Mouse (Mus musculus) layer of hippocampus, adult 9-10 months (tissue): ENCODE data around the gene Reps2.
A peak's percentile ranks its signal among the peaks of the same experiment; 100 is the strongest.

Experiments used
- DNase-seq: peaks from one replicate; pipeline ENCODE4 v3.0.0; 2022; ENCODE audit warnings: low spot score

The Reps2 gene

DNA sequence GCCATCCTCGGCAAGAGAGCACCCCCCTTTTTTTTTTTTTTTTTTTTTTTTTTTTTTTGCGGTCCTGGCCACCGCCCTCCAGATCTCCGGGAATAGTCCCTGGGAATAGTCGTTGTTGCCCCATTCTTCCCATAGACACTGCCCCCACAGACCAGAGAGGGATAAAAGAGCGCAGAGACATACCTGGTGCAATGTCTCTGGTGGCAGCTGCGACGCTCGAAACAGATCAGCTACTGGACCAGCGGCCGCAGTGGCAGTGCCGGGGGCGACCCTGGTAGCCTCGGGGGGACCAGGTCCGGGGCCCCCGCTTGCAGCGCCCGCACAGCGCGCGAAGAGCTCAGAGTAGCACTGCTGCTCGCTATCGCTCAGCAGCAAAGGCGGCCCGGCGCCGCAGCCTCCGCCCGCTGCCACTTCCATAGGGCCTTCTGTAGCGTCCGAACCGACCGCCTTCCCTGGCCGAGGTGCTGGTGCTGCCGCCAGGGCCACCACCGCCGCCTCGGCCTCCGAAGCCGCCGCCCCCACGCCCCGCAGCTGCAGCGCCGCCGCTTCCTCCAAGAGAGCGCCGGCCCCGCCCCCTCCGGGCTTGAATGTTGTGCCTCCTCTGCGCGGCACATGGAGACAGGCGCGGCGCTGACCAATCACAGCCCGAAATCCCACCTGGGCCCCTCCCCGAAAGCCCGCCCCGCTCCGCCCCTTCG is at the start of gene Reps2:
TSS of gene Reps2 (minus strand) at position 559 of the 698 bp plus-strand sequence.
- peak; percentile 16 for DNase-seq

GRCm38 (mm10) chrX:162691272-162691671 is 47.8 kb upstream of the Reps2 start:
- no peak for DNase-seq

DNA sequence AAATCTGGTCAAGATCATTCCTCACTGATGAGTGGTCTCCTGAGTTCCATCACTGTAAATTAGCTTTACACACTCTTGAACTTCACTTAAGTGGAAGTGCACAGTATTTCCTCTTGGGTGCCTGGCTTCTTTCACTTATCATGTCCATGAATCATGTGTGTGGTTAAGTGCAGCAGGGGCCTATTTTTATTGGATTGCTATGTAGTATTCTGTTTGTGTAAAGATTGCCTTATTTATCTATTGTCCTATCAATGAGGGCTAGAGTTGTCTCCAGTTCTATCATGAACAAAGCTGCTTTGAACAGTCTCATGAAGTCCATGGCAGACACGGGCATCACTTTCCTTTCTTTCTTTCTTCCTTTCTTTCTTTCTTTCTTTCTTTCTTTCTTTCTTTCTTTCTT is 41.9 kb upstream of the Reps2 start:
- no peak for DNase-seq

DNA sequence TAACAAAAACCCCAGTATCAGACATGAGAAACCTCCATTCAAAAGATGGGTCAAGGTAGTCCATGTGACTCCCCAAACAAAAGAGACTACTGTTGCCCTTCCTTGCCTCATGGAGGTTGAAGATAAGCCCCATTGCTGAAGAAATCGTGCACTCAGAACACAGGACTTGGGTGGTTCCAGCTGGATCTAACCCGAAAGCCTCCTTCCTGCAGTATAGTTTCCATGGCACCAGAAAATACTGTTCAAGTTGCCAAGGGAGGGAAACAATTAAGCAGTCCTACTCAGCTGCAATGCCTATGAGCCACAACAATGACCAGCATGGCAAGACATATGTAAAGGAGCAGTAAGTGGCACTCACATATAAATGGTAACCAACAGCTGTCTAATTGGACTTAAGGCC is 36.1 kb upstream of the Reps2 start:
- DNase-seq: no peak

DNA sequence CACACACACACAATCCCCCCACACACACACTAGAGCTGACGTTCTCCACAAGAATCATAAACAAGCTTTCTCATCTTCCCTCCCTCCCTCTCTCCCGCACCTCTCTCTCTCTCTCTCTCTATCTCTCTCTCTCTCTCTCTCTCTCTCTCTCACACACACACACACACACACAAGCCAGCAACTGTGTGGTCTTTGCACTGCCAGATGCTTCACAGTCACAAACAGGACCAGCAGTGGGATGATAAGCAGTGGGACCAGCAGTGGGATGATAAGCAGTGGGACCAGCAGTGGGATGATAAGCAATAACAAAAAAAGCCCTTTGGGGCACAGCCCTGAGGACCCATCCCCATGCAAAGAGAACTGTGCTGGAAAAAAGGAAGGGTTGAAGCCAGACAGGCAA is 35.4 kb upstream of the Reps2 start:
- no peak for DNase-seq

DNA sequence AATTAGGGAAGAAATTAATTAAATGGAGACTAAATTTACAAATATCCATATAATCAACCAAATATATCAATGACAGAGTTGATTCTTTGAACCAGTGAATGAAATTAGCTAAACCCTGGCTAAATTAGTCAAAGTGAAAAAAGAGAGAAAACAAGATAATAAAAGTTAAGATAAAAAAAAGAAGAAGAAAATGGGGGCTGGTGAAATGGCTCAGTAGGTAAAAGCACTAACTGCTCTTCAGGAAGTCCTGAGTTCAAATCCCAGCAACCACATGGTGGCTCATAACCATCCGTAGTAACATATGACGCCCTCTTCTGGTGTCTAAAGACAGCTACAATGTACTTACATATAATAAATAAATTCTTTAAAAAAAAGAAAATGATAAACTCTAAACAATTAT is 22.7 kb upstream of the Reps2 start:
- no peak for DNase-seq

DNA sequence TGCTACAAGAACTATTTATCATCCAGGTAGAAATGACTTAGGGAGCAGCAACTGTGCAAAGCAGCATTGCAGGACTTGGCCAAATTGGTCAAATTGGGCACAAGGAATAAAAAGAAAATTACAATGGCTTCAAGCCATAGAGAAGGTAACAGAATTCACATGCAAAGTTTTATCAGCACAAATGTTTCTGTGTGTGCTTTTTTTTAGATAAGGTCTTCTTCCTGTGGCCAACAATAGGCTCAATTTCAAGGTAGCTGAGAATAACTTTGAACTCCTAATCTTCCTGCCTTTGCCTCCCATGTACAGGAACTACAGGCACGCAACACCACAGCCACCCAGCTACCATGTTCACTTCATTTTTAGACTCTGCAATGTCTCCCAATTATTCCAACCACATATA is 16.7 kb upstream of the Reps2 start:
- DNase-seq: no peak

DNA sequence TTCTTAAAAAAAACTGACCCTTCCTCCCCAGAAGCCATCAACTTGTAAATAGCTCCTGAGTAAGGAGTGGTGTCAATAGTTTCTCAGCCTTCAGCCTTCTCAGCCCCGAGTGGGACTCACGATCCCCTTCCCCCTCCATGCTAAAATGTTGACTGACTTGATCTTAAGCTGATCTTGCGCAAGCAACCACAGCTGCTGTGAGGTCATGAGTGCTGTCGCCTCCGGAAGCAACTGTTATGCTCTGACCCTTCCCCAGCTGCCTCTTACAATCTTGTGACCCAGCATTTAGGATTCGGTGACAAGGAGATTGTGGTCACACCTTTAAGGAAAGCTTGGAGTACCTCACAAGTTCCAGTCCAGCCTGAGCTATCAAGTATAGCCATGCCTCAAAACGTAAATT is 10.1 kb upstream of the Reps2 start:
- DNase-seq: no peak

DNA sequence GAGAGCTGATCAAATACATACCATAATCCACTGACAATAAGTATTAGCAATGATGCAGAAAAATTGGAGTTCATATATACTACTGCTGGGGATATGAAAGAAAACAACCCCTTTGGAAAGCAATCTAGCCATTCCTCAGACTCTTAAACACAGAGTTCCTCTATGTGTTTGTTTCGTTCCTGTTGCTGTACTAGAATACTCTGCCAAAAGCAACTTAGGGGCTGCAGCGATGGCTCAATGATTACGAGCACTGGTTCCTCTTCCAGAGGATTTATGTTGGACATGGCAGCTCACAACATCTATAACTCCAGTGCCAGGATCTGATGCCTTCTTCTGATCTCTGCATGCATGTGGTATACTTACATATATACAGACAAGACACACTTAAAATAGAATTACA is 9.0 kb upstream of the Reps2 start:
- no peak for DNase-seq

DNA sequence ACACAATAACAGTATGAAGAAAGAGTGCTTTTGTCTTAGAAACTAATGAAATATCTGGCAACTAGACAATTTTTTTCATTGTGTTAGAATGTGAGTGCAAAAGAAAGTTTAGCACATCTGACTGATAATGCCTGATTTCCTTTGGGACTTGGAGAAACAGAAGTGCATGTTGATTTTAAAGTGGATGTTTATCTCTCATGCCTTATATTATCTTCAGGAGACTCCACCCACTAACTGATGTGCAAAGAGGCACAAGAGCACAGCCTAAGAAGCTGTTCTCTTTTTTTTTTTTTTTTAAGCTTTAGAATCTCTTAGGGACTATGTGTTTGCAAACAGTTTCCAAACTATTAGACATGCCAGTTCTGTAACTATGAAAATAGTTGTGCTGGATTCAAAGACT is 7.7 kb upstream of the Reps2 start:
- no peak for DNase-seq

GRCm38 (mm10) chrX:162643789-162644092 is 292 bp upstream of the Reps2 start:
- no peak for DNase-seq

- no peak for DNase-seq
Measured at GRCm38 (mm10) chrX:162642402-162643090, 903 bp downstream of the Reps2 start.

- no peak for DNase-seq
Measured at GRCm38 (mm10) chrX:162641764-162642163, 1.7 kb downstream of the Reps2 start.

GRCm38 (mm10) chrX:162635159-162635558 is 8.3 kb downstream of the Reps2 start:
- DNase-seq: no peak

DNA sequence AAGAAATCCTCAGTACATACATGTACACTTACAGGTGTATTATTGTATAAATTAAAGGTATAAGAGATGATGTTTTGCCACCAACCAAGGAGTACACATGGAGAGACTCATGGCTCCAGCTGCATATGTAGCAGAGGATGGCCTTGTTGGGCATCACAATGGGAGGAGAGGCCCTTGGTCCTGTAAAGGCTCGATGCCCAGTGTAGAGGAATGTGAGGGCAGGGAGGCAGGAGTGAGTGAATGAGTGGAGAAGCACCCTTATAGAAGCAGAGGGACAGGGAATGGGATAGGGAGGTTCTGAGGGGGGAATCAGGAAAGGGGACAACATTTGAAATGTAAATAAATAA is 21.4 kb downstream of the Reps2 start:
- no peak for DNase-seq

DNA sequence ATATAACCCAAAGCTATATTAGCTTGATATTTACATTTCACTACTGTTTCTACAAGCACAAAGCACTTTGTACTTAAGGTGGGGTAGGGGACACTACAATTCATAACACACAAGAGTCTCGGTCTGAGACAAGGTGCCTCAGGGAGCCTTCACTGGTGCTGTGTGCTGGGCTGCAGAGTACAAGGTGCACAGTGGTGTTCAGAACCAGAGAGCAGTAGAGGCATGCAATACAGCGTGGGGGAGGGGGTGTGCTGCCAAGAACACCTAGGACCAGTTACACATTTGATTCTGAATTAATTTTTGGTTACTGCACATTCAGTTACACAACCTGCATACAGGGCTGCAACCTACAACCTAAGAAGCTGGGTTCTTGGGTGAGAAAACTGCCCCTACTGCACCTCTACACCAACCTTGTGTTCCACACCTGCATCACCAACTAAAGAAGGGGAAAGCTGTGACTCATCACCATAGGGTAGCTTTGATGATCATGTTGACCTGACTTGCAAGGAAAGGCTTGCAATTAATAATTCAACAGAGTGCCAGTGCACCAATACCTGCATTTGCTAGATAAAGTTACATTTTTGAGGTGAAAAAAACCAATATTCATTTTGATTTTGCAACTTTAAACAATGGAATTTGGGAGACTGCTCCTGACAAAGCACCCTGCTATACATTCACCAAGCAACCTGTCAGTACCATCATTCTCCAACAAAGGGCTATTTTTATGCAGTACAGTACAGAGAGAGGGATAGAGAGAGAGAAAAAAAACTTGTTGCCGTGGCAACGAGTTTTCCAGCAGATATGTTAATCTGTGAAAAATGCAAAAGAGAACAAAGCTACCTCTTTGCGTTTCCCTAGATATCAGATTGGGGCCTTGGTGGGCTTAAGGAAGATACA is 22.0 kb downstream of the Reps2 start:
- DNase-seq: no peak

DNA sequence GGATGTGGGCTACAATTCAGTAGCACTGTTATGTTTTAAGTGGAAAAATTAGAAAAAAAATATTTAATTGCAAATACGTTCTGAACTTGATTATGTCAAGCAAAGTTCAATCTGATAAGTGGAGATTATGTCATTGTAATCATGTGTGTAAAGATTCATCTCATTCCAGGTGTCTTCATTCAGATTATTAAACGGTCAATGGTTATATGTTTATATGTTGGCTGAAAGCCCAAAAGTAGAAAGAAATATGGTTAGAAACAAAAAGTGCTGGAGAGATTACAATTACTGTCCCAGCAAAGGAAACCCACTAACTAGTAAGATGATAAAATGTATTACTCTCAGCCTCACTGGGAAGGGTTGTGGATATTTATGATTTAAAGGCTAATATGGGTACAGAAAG is 23.7 kb downstream of the Reps2 start:
- DNase-seq: no peak

DNA sequence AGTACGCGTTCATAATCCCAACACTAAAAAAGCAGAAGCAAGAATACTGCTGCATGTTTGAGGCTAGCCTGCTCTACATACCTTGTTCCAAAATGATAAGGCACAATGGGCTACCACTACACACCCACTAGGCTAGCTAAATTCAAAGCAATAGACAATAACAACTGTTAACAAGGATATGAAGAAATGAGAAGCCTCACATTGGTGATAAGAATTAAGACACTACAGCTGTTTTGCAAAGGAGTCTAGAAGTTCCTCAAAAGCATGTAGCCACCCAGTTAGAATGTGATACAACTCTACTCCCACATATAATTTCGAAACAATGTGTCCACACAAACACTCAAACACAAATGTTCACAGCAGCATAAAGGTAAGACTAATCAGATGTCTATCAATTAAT is 24.9 kb downstream of the Reps2 start:
- DNase-seq: no peak

DNA sequence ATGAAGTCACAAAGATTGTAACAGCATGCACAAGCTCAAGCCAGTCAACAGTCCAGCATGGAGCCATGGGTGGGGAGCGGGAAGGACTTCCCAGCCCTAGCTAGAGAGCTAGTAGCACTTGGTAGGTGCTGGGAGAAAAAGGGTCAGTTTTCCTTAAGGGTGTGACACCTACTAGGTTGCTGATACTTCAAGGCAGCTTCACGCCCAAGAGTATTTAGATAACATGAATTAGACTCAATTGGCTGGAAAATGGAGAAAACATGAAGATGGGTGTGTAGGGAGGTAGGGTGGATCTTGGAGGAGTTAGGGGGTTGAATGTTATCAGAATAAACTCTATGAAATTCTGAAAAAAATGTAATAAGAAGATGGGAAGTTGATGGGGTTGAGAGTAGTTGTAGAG is 37.3 kb downstream of the Reps2 start:
- DNase-seq: no peak

- DNase-seq: no peak
Measured at GRCm38 (mm10) chrX:162599666-162600065, 43.8 kb downstream of the Reps2 start.

DNA sequence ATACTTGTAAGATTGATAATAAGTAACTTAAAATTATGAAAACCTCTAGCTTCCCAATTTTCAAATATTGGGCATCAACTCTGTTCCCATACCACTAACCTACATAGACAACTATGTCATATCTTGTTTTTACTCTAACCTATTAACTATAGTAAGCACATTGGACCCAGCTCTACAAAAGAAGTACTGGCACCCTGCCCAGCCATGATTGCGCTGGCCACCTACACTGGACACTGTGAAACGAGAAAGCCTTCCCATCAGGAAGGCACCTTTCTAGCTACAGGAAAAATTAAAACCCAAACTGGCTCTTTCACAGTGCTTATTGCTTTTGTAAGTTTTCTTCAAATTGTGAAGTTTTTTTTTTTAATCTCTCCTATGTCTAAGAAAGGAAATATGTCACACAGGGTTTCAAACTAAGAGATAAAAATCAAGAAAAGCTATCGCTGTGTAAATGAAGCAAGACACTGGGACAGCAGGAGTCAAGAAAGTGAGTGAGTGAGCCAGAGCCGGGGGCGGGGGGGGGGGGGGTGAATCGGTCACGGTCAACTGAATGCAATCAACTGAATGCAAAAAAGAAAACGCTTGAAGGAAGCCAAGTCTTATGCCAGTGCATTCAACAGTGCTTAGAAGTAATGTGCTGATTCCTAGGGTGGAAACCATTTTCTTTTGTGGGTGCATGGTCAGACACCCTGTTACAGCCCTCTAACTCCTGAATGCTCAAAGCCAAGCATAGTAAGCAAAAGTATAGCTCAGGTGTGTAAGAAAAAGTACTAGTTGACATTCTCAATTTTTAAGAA is 52.2 kb downstream of the Reps2 start:
- no peak for DNase-seq

DNA sequence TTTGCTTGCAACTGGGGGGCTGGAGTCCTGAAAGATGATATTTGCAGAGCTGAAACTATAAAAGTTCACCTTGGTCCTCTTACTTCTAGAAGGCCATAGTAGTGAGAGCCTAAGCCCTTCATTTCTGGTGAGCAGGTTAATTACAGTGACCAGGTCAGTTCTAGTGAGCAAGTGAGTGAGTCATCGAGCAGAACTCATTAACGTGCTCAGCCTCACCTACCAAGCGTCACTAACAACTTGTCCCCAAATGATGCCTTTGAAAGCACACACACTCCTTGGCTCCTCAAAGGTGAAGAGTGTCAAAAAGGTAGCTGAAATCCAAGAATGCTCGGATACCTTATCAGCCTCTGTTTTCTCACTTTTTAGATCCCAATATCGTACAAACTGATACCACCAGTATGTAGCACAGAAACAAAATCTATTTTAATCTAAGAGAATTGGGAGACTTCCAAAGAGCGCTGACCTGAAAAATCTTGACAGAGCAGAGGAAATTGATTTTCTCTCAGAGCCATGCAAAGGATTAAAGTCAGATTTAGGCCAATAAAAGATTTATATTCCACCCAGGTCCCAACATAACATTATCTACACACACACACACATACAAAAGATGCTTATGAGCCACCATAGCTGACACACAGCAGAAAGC is 53.2 kb downstream of the Reps2 start:
- DNase-seq: no peak
